In the genomic region with DNA sequence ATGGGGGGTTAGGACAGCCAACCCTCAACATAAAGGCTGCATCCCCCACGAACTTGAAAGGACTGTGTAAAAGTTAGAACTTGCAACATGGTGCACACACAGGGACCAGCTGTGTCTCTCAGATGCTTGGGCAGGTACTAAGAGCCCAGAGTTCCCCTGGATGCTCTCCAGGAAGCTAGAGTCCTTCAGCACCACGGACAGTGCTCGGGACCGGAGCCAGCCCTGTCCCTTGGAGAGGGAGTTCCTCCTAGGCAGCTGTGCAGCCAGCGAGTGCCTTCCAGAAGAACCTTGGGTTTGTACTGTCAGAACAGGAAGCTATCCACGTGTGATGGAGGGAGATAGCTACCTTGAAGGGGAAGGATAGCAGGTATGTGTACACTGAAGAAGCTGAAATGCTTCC, we compare ENCODE assay signal across 9 mouse cellular contexts.
DNase-seq lines count a peak whose midpoint lies in the region; ATAC-seq and TF ChIP-seq lines count a peak whose summit lies in the region.
"Had no signal": no experiment of that assay in that cellular context is flagged by ENCODE, and none has a peak within 500 bp of the region (broad histone marks: within the 10 kb centered on the region; RNA-seq: fewer than 3 reads in every experiment).

No protein-coding gene starts in this region.

- no peaks in the 10 kb centered on the region for H3K27me3 ChIP-seq in stomach, postnatal 0 days (ENCODE audit: control insufficient read depth, insufficient read depth, low read length)
- H3K27me3 ChIP-seq: neural tube, embryonic 12.5 days had no signal

- no peak overlapping the region for H3K27ac ChIP-seq in stomach, postnatal 0 days (replicated peaks)
- H3K27ac ChIP-seq: neural tube, embryonic 12.5 days had no signal

- no peak for TF ChIP-seq EP300 in stomach, postnatal 0 days (optimal IDR thresholded peaks at IDR 0.05)

- no peak for ATAC-seq in stomach, postnatal 0 days (ENCODE audit: low FRiP score, low TSS enrichment)
- ATAC-seq in megakaryocyte, adult 5-6 weeks (ENCODE audit: poor library complexity, severe bottlenecking): no peak

- H3K36me3 ChIP-seq in stomach, postnatal 0 days (ENCODE audit: control insufficient read depth, insufficient read depth, low read length): no peaks in the 10 kb centered on the region
- H3K36me3 ChIP-seq: neural tube, embryonic 12.5 days had no signal

- H3K4me3 ChIP-seq in stomach, postnatal 0 days (ENCODE audit: low read depth, low read length): no peak overlapping the region
- H3K4me3 ChIP-seq: neural tube, embryonic 12.5 days had no signal

- no peak overlapping the region for H3K9ac ChIP-seq in stomach, postnatal 0 days (ENCODE audit: low read length)
- H3K9ac ChIP-seq: neural tube, embryonic 12.5 days had no signal

- no peak overlapping the region for H3K4me2 ChIP-seq in stomach, postnatal 0 days (replicated peaks; ENCODE audit: low read depth)
- H3K4me2 ChIP-seq: neural tube, embryonic 12.5 days had no signal

- TF ChIP-seq CTCF in stomach, postnatal 0 days (IDR thresholded peaks at IDR 0.05; ENCODE audit: low read depth): no peak

- peak; percentile 48 for DNase-seq in gastrocnemius, adult 18-20 months (ENCODE audit: low spot score)
- no peak for DNase-seq in gastrocnemius, postnatal 25 days
- DNase-seq in adrenal gland, postnatal 14 days: peak; percentile 79
- DNase-seq in heart, postnatal 14 days: peak; percentile 75 to 84
- DNase-seq in liver: peak; percentile 60
- peak; percentile 71 for DNase-seq in stomach, postnatal 0 days (ENCODE audit: low spot score)
- DNase-seq in cerebellum, adult 18-20 months: no peak

- 5% methylated on average over 6 of the region's 6 CpGs for whole genome bisulfite sequencing in stomach, postnatal 0 days

- no peaks in the 10 kb centered on the region for H3K9me3 ChIP-seq in stomach, postnatal 0 days (ENCODE audit: control insufficient read depth, low read length)
- H3K9me3 ChIP-seq: neural tube, embryonic 12.5 days had no signal

- H3K4me1 ChIP-seq in stomach, postnatal 0 days (replicated peaks; ENCODE audit: control insufficient read depth, insufficient read depth): no peaks in the 10 kb centered on the region
- H3K4me1 ChIP-seq: neural tube, embryonic 12.5 days had no signal

- intact Hi-C loops in heart, postnatal 14 days (cut with DNase I): no loop called here

Comparison
In these comparisons a context has a peak if more than half of its experiments do, and no peak if none do; other contexts are left out.
1. DNase-seq: peak in gastrocnemius, adult 18-20 months (single experiment), adrenal gland, postnatal 14 days (single experiment), heart, postnatal 14 days (2 of 2), liver (single experiment) and stomach, postnatal 0 days (single experiment); none in gastrocnemius, postnatal 25 days (single experiment) and cerebellum, adult 18-20 months (0 of 2).